Mouse (Mus musculus) embryonic fibroblast, embryonic 13.5 days (primary cell): ENCODE measurements around the gene Irf3.

Experiments
- CTCF ChIP-seq: IDR thresholded peaks from 2 replicates; pipeline ENCODE4 v1.5.1; 2011; ENCODE audit warnings: mild to moderate bottlenecking, control low read depth, low read length, moderate library complexity, borderline replicate concordance; ENCODE audit not compliant: insufficient read depth
- POLR2A ChIP-seq: IDR thresholded peaks from 2 replicates; pipeline ENCODE4 v1.6.1; 2011; ENCODE audit warnings: low read depth, mild to moderate bottlenecking, control low read depth, low read length, moderate library complexity

DNA sequence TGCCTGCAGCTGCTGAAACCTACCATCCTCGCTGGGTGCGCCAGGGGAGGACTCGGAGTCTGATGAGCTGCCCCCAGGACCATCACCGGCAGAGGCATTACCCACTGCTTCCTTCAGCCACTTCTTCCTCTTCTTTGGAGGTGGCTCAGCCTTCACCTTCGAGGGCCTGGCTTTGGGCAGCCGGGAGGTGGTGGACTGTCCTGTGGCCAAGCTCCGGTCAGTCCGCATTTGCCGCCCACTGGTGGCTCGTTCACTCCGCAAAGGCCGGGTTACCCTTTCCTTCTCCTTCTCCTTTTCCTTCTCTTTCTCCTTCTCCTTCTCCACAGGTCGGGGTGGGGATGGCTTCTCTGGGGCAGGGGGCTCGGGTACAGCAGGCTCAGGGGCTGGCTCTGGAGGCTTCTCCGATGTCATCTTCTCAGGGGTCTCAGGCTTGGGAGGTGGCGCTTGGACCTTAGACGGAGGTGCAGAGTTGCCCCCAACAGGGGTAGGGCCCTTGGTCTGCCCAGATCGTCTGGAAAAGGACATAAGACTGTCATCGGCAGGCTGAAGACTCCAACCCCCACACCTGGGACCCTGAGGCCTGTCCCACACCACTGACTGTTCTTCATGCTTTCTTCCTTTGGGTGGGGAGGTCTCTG is 36.4 kb downstream of the Irf3 start:
- TF ChIP-seq CTCF (no peak), POLR2A (no peak)
